Mouse (Mus musculus): ENCODE measurements around the gene Gm11569. TPM values are rescaled to one million over a fixed set of nuclear protein-coding genes. Genes with fewer than 3 reads are reported as not detected.

The Gm11569 gene
- not detected in 2 replicates for polyA plus RNA-seq (2021; fragmentation: Nextera tagmentation)
- long read RNA-seq, experiment 1 = 0 reads
- long read RNA-seq, experiment 2 = 0 reads

GRCm38 (mm10) chr11:99798832-99799231 lies at the start of gene Gm11569:
Gm11569 (minus strand) TSS chr11:99798932.

GRCm38 (mm10) chr11:99837966-99838365 lies 39.2 kb upstream of the Gm11569 start, which contains the start of gene 2300003K06Rik:
2300003K06Rik (minus strand) TSS chr11:99838066.

GRCm38 (mm10) chr11:99815566-99815965 lies 16.8 kb upstream of the Gm11569 start, which contains the start of gene Gm11564:
Gm11564 (minus strand) TSS chr11:99815666.

DNA sequence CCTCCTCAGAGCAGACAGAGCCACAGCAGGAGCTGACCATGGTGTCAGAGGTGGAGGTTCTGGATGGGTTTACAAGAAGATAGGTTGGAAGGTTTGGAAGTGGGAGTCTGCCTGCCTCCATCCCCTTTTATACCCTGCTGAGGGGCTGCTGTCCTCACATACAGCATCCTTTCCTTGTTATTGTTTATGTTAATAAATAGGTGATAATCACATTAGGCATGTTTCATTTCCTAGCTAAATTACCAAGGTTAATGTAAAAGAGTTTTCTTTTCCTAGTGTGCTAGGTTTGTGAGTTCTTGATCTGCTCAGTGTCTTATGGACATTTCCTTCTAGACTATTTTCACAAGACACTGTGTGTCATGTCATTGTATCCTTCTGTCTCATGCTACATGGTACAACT lies 11.1 kb upstream of the Gm11569 start, which contains the start of gene Krtap4-13:
Gene Krtap4-13 (minus strand): TSS at position 101 of the 400 bp plus-strand sequence.

DNA sequence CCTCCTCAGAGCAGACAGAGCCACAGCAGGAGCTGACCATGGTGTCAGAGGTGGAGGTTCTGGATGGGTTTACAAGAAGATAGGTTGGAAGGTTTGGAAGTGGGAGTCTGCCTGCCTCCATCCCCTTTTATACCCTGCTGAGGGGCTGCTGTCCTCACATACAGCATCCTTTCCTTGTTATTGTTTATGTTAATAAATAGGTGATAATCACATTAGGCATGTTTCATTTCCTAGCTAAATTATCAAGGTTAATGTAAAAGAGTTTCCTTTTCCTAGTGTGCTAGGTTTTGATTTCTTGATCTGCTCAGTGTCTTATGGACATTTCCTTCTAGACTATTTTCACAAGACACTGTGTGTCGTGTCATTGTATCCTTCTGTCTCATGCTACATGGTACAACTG lies 5.6 kb upstream of the Gm11569 start, which contains the start of gene Gm11554:
Gene Gm11554 (minus strand): TSS at position 101 of the 400 bp plus-strand sequence.

DNA sequence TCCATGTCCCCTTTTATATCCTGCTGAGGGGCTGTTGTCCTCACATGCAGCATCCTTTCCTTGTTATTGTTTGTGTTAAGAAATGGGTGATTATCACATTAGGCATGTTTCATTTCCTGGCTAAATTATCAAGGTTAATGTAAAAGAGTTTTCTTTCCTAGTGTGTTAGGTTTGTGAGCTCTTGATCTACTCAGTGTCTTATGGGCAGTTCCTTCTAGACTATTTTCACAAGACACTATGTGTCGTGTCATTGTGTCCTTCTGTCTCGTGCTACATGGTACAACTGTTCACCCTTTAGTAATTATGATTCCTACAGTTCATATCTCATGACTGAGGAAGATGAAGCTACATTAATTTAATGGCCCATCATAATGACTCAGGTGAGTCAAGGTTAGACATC lies 5.4 kb downstream of the Gm11569 start, which contains the start of gene Gm11596:
Gene Gm11596 (minus strand): TSS at position 101 of the 400 bp plus-strand sequence.

DNA sequence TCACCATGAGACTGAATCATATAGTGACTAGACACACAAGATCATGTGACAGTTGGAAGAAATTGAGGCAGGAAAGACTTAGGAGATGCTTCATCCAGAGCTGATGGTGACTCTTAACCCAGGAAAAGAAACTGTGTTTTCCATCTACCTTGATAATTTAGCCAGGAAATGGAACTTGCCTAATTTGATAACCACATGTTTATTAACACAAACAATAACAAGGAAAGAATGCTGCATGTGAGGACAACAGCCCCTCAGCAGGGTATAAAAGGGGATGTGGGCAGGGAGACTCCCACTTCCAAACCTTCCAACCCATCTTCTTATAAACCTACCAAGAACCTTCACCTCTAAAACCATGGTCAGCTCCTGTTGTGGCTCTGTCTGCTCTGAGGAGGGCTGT lies 13.8 kb downstream of the Gm11569 start, which contains the start of gene Krtap4-9:
Gene Krtap4-9 (plus strand): TSS at position 301 of the 400 bp plus-strand sequence.

GRCm38 (mm10) chr11:99780604-99781003 lies 18.1 kb downstream of the Gm11569 start, which contains the start of gene Krtap4-8:
Krtap4-8 (minus strand) TSS chr11:99780704.

GRCm38 (mm10) chr11:99772813-99773212 lies 25.9 kb downstream of the Gm11569 start, which contains the start of gene Gm11595:
Gm11595 (minus strand) TSS chr11:99772913.

Other genes with a start within 250 kb of the Gm11569 start
- not detected in 2 replicates for gene Krtap3-3, start 248.1 kb downstream of the Gm11569 start, polyA plus RNA-seq (2021; fragmentation: Nextera tagmentation)
- not detected in 2 replicates for gene Krtap3-2, start 242.1 kb downstream of the Gm11569 start, polyA plus RNA-seq (2021; fragmentation: Nextera tagmentation)
- gene Gm11939, start 239.5 kb downstream of the Gm11569 start, polyA plus RNA-seq (2021; fragmentation: Nextera tagmentation) = not detected in 2 replicates
- gene Krtap3-1, start 232.3 kb downstream of the Gm11569 start, polyA plus RNA-seq (2021; fragmentation: Nextera tagmentation) = not detected in 2 replicates
- not detected in 2 replicates for gene Krtap1-5, start 217.9 kb downstream of the Gm11569 start, polyA plus RNA-seq (2021; fragmentation: Nextera tagmentation)
- not detected in 2 replicates for gene Krtap1-4, start 215.3 kb downstream of the Gm11569 start, polyA plus RNA-seq (2021; fragmentation: Nextera tagmentation)
- not detected in 2 replicates for gene Krtap1-3, start 207.6 kb downstream of the Gm11569 start, polyA plus RNA-seq (2021; fragmentation: Nextera tagmentation)
- not detected in 2 replicates for gene Krtap9-3, start 200.8 kb downstream of the Gm11569 start, polyA plus RNA-seq (2021; fragmentation: Nextera tagmentation)
- gene Gm11938, start 195.6 kb downstream of the Gm11569 start, polyA plus RNA-seq (2021; fragmentation: Nextera tagmentation) = not detected in 2 replicates
- not detected in 2 replicates for gene Gm11937, start 188.7 kb downstream of the Gm11569 start, polyA plus RNA-seq (2021; fragmentation: Nextera tagmentation)
- not detected in 2 replicates for gene Krtap2-4, start 184.1 kb downstream of the Gm11569 start, polyA plus RNA-seq (2021; fragmentation: Nextera tagmentation)
- not detected in 2 replicates for gene Gm11562, start 178.5 kb downstream of the Gm11569 start, polyA plus RNA-seq (2021; fragmentation: Nextera tagmentation)
- gene Krtap4-1, start 170.7 kb downstream of the Gm11569 start, polyA plus RNA-seq (2021; fragmentation: Nextera tagmentation) = not detected in 2 replicates
- gene Krtap4-2, start 163.8 kb downstream of the Gm11569 start, polyA plus RNA-seq (2021; fragmentation: Nextera tagmentation) = not detected in 2 replicates
- gene Krtap4-7, start 154.8 kb downstream of the Gm11569 start, polyA plus RNA-seq (2021; fragmentation: Nextera tagmentation) = not detected in 2 replicates
- gene Gm11555, start 148.7 kb downstream of the Gm11569 start, polyA plus RNA-seq (2021; fragmentation: Nextera tagmentation) = not detected in 2 replicates
- not detected in 2 replicates for gene Gm11563, start 140.0 kb downstream of the Gm11569 start, polyA plus RNA-seq (2021; fragmentation: Nextera tagmentation)
- gene Krtap4-6, start 133.0 kb downstream of the Gm11569 start, polyA plus RNA-seq (2021; fragmentation: Nextera tagmentation) = not detected in 2 replicates
- gene Gm14190, start 108.2 kb downstream of the Gm11569 start, polyA plus RNA-seq (2021; fragmentation: Nextera tagmentation) = not detected in 2 replicates
- not detected in 2 replicates for gene Gm14180, start 64.6 kb downstream of the Gm11569 start, polyA plus RNA-seq (2021; fragmentation: Nextera tagmentation)
- gene Gm11595, start 26.0 kb downstream of the Gm11569 start, polyA plus RNA-seq (2021; fragmentation: Nextera tagmentation) = not detected in 2 replicates
- gene Krtap4-8, start 18.2 kb downstream of the Gm11569 start, polyA plus RNA-seq (2021; fragmentation: Nextera tagmentation) = not detected in 2 replicates
- not detected in 2 replicates for gene Krtap4-9, start 13.7 kb downstream of the Gm11569 start, polyA plus RNA-seq (2021; fragmentation: Nextera tagmentation)
- gene Gm11596, start 5.5 kb downstream of the Gm11569 start, polyA plus RNA-seq (2021; fragmentation: Nextera tagmentation) = not detected in 2 replicates
- gene Gm11554, start 5.5 kb upstream of the Gm11569 start, polyA plus RNA-seq (2021; fragmentation: Nextera tagmentation) = not detected in 2 replicates
- gene Krtap4-13, start 11.0 kb upstream of the Gm11569 start, polyA plus RNA-seq (2021; fragmentation: Nextera tagmentation) = not detected in 2 replicates
- gene Gm11564, start 16.7 kb upstream of the Gm11569 start, polyA plus RNA-seq (2021; fragmentation: Nextera tagmentation) = not detected in 2 replicates
- not detected in 2 replicates for gene 2300003K06Rik, start 39.1 kb upstream of the Gm11569 start, polyA plus RNA-seq (2021; fragmentation: Nextera tagmentation)
- gene Krtap4-16, start 52.7 kb upstream of the Gm11569 start, polyA plus RNA-seq (2021; fragmentation: Nextera tagmentation) = not detected in 2 replicates
- not detected in 2 replicates for gene Gm11568, start 59.0 kb upstream of the Gm11569 start, polyA plus RNA-seq (2021; fragmentation: Nextera tagmentation)
- not detected in 2 replicates for gene Gm11559, start 65.5 kb upstream of the Gm11569 start, polyA plus RNA-seq (2021; fragmentation: Nextera tagmentation)
- gene Krtap9-1, start 74.5 kb upstream of the Gm11569 start, polyA plus RNA-seq (2021; fragmentation: Nextera tagmentation) = not detected in 2 replicates
- gene Gm11567, start 80.3 kb upstream of the Gm11569 start, polyA plus RNA-seq (2021; fragmentation: Nextera tagmentation) = not detected in 2 replicates
- gene Krtap31-1, start 109.0 kb upstream of the Gm11569 start, polyA plus RNA-seq (2021; fragmentation: Nextera tagmentation) = not detected in 2 replicates
- not detected in 2 replicates for gene Gm11565, start 115.8 kb upstream of the Gm11569 start, polyA plus RNA-seq (2021; fragmentation: Nextera tagmentation)
- not detected in 2 replicates for gene Krtap31-2, start 137.4 kb upstream of the Gm11569 start, polyA plus RNA-seq (2021; fragmentation: Nextera tagmentation)
- not detected in 2 replicates for gene Krtap9-5, start 149.5 kb upstream of the Gm11569 start, polyA plus RNA-seq (2021; fragmentation: Nextera tagmentation)
- not detected in 2 replicates for gene Krtap29-1, start 180.1 kb upstream of the Gm11569 start, polyA plus RNA-seq (2021; fragmentation: Nextera tagmentation)
- not detected in 2 replicates for gene Krtap16-1, start 187.7 kb upstream of the Gm11569 start, polyA plus RNA-seq (2021; fragmentation: Nextera tagmentation)
- not detected in 2 replicates for gene Krtap17-1, start 195.1 kb upstream of the Gm11569 start, polyA plus RNA-seq (2021; fragmentation: Nextera tagmentation)
- gene Krt33a, start 217.3 kb upstream of the Gm11569 start, polyA plus RNA-seq (2021; fragmentation: Nextera tagmentation) = not detected in 2 replicates
- not detected in 2 replicates for gene Krt33b, start 230.9 kb upstream of the Gm11569 start, polyA plus RNA-seq (2021; fragmentation: Nextera tagmentation)
- not detected in 2 replicates for gene Krt34, start 242.6 kb upstream of the Gm11569 start, polyA plus RNA-seq (2021; fragmentation: Nextera tagmentation)

Measured in left cerebral cortex, adult 6 months (tissue).